Mouse (Mus musculus): ENCODE results near the gene Wdr89. TPM values are rescaled to one million over a fixed set of nuclear protein-coding genes. Genes with fewer than 3 reads are reported as not detected.

Wdr89 gene
- polyA plus RNA-seq, 2 experiments = 8.9 to 11.3 TPM

- Histone ChIP-seq H3K36me3 (ENCODE audit: control insufficient read depth, insufficient read depth, low read length) (no peaks in the 10 kb centered on the region), H3K9ac (ENCODE audit: low read depth, low read length, severe bottlenecking) (no peak overlapping the region), H3K4me3 (replicated peaks; ENCODE audit: low read length) (no peak overlapping the region), H3K4me1 (ENCODE audit: control insufficient read depth, insufficient read depth, low read length) (peaks cover 6% of the 10 kb centered on the region; the same call in 1 of the 2 replicates), H3K9me3 (ENCODE audit: control insufficient read depth, low read length) (no peaks in the 10 kb centered on the region), H3K27me3 (ENCODE audit: control insufficient read depth, insufficient read depth, low read length) (no peaks in the 10 kb centered on the region), H3K4me2 (replicated peaks; ENCODE audit: low read depth, low read length, severe bottlenecking) (no peak overlapping the region), H3K27ac (replicated peaks; ENCODE audit: low read depth, low read length) (no peak overlapping the region)
- no peak for TF ChIP-seq POLR2A (IDR thresholded peaks at IDR 0.05; ENCODE audit: borderline replicate concordance, extremely low read depth, insufficient read depth, insufficient read length)
- ATAC-seq (ENCODE audit: low FRiP score, low read depth) (no peak), DNase-seq (ENCODE audit: low spot score) (no peak)
- WGBS = 54% methylated on average over 12 of the region's 12 CpGs
These were observed 21.1 kb downstream of the Wdr89 start for GRCm38 (mm10) chr12:75648281-75648680.

DNA sequence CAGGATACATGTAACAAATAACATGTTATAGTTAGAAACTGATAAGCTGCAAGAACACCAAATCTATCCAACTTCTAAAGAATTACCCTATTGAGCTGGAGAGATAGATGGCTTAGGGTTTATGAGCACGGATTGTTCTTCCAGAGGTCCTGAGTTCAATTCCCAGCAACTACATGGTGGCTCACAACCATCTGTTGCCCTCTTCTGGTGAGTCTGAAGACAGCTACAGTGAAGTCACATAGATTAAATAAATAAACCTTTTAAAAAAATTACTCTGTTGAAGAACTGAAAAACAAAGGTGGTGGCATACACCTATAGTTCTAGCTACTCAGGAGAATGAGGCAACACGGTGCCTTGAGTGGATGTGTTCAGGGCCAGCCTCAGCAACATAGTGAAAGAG lies 21.7 kb downstream of the Wdr89 start:
- H3K27ac ChIP-seq (replicated peaks; ENCODE audit: low read depth, low read length) = no peak overlapping the region
- H3K4me2 ChIP-seq (replicated peaks; ENCODE audit: low read depth, low read length, severe bottlenecking) = no peak overlapping the region
- peaks cover 6% of the 10 kb centered on the region; the same call in 1 of the 2 replicates for H3K4me1 ChIP-seq (ENCODE audit: control insufficient read depth, insufficient read depth, low read length)
- TF ChIP-seq POLR2A (IDR thresholded peaks at IDR 0.05; ENCODE audit: borderline replicate concordance, extremely low read depth, insufficient read depth, insufficient read length) = no peak
- H3K9me3 ChIP-seq (ENCODE audit: control insufficient read depth, low read length) = no peaks in the 10 kb centered on the region
- 83% methylated on average over 2 of the region's 2 CpGs for WGBS
- H3K9ac ChIP-seq (ENCODE audit: low read depth, low read length, severe bottlenecking) = no peak overlapping the region
- DNase-seq (ENCODE audit: low spot score) (no peak), ATAC-seq (ENCODE audit: low FRiP score, low read depth) (no peak)
- H3K27me3 ChIP-seq (ENCODE audit: control insufficient read depth, insufficient read depth, low read length) = no peaks in the 10 kb centered on the region
- no peak overlapping the region for H3K4me3 ChIP-seq (replicated peaks; ENCODE audit: low read length)
- no peaks in the 10 kb centered on the region for H3K36me3 ChIP-seq (ENCODE audit: control insufficient read depth, insufficient read depth, low read length)

DNA sequence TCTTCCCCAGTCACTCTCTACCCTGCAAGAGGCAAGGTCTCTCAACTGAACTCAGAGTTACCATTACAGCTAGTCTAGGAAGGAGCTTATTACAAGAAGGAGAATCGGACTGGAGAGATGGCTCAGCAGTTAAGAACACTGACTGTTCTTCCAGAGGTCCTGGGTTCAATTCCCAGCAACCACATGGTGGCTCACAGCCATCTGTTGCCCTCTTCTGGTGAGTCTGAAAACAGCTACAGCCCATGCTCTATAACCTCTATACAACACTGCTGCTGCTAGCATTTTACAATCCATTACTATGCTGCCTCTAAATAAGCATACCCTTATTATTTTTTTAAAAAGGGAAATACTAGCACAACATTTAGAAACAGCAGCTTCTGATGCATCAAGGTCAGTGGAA lies 23.6 kb downstream of the Wdr89 start:
- ATAC-seq (ENCODE audit: low FRiP score, low read depth) = no peak
- Histone ChIP-seq H3K36me3 (ENCODE audit: control insufficient read depth, insufficient read depth, low read length) (no peaks in the 10 kb centered on the region), H3K4me3 (replicated peaks; ENCODE audit: low read length) (no peak overlapping the region), H3K9me3 (ENCODE audit: control insufficient read depth, low read length) (no peaks in the 10 kb centered on the region), H3K4me2 (replicated peaks; ENCODE audit: low read depth, low read length, severe bottlenecking) (no peak overlapping the region), H3K4me1 (ENCODE audit: control insufficient read depth, insufficient read depth, low read length) (peaks cover 6% of the 10 kb centered on the region; the same call in 1 of the 2 replicates), H3K27me3 (ENCODE audit: control insufficient read depth, insufficient read depth, low read length) (no peaks in the 10 kb centered on the region), H3K27ac (replicated peaks; ENCODE audit: low read depth, low read length) (no peak overlapping the region), H3K9ac (ENCODE audit: low read depth, low read length, severe bottlenecking) (no peak overlapping the region)
- no peak for DNase-seq (ENCODE audit: low spot score)
- WGBS = 86% methylated on average over 1 of the region's 1 CpGs
- TF ChIP-seq POLR2A (IDR thresholded peaks at IDR 0.05; ENCODE audit: borderline replicate concordance, extremely low read depth, insufficient read depth, insufficient read length) = no peak

GRCm38 (mm10) chr12:75641726-75642125 lies 27.6 kb downstream of the Wdr89 start:
- Histone ChIP-seq H3K9ac (ENCODE audit: low read depth, low read length, severe bottlenecking) (no peak overlapping the region), H3K27me3 (ENCODE audit: control insufficient read depth, insufficient read depth, low read length) (no peaks in the 10 kb centered on the region), H3K4me3 (replicated peaks; ENCODE audit: low read length) (no peak overlapping the region), H3K9me3 (ENCODE audit: control insufficient read depth, low read length) (no peaks in the 10 kb centered on the region), H3K4me1 (ENCODE audit: control insufficient read depth, insufficient read depth, low read length) (peaks cover 6% of the 10 kb centered on the region; the same call in 1 of the 2 replicates), H3K4me2 (replicated peaks; ENCODE audit: low read depth, low read length, severe bottlenecking) (no peak overlapping the region), H3K27ac (replicated peaks; ENCODE audit: low read depth, low read length) (no peak overlapping the region), H3K36me3 (ENCODE audit: control insufficient read depth, insufficient read depth, low read length) (no peaks in the 10 kb centered on the region)
- ATAC-seq (ENCODE audit: low FRiP score, low read depth) (no peak), DNase-seq (ENCODE audit: low spot score) (no peak)
- TF ChIP-seq POLR2A (IDR thresholded peaks at IDR 0.05; ENCODE audit: borderline replicate concordance, extremely low read depth, insufficient read depth, insufficient read length) = no peak
- 96% methylated on average over 1 of the region's 1 CpGs for WGBS

DNA sequence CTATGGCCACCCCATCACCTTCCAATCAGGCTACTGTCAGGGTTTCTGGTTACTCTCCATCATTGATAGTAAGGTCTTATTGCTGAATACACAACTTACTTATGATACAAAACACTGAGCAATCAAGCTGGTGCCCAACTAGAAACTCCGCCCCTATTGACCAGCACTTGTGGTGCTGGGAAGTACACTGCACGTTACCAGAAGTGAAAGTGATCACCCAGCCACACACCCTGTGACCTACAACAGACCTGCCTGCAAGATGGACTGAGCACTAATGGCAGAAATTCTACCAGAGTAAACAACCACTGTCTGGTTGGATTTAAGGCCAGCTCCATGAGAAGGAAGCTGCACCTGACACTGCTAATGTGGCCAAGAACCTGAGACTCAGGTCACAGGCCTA lies 31.0 kb downstream of the Wdr89 start:
- no peak overlapping the region for H3K9ac ChIP-seq (ENCODE audit: low read depth, low read length, severe bottlenecking)
- no peak for TF ChIP-seq POLR2A (IDR thresholded peaks at IDR 0.05; ENCODE audit: borderline replicate concordance, extremely low read depth, insufficient read depth, insufficient read length)
- no peak for ATAC-seq (ENCODE audit: low FRiP score, low read depth)
- no peaks in the 10 kb centered on the region for H3K9me3 ChIP-seq (ENCODE audit: control insufficient read depth, low read length)
- H3K36me3 ChIP-seq (ENCODE audit: control insufficient read depth, insufficient read depth, low read length) = no peaks in the 10 kb centered on the region
- 91% methylated on average over 2 of the region's 2 CpGs for WGBS
- no peak overlapping the region for H3K27ac ChIP-seq (replicated peaks; ENCODE audit: low read depth, low read length)
- no peak overlapping the region for H3K4me2 ChIP-seq (replicated peaks; ENCODE audit: low read depth, low read length, severe bottlenecking)
- H3K27me3 ChIP-seq (ENCODE audit: control insufficient read depth, insufficient read depth, low read length) = no peaks in the 10 kb centered on the region
- H3K4me3 ChIP-seq (replicated peaks; ENCODE audit: low read length) = no peak overlapping the region
- no peaks in the 10 kb centered on the region for H3K4me1 ChIP-seq (ENCODE audit: control insufficient read depth, insufficient read depth, low read length)
- DNase-seq (ENCODE audit: low spot score) = no peak

GRCm38 (mm10) chr12:75637103-75637502 lies 32.2 kb downstream of the Wdr89 start:
- TF ChIP-seq POLR2A (IDR thresholded peaks at IDR 0.05; ENCODE audit: borderline replicate concordance, extremely low read depth, insufficient read depth, insufficient read length) = no peak

More at GRCm38 (mm10) chr12:75637103-75637502, 32.2 kb downstream of the Wdr89 start:
- Histone ChIP-seq H3K4me2 (replicated peaks; ENCODE audit: low read depth, low read length, severe bottlenecking) (no peak overlapping the region), H3K27ac (replicated peaks; ENCODE audit: low read depth, low read length) (no peak overlapping the region), H3K36me3 (ENCODE audit: control insufficient read depth, insufficient read depth, low read length) (peaks cover 6% of the 10 kb centered on the region; the same call in 1 of the 2 replicates), H3K9ac (ENCODE audit: low read depth, low read length, severe bottlenecking) (no peak overlapping the region), H3K27me3 (ENCODE audit: control insufficient read depth, insufficient read depth, low read length) (no peaks in the 10 kb centered on the region), H3K4me3 (replicated peaks; ENCODE audit: low read length) (no peak overlapping the region), H3K4me1 (ENCODE audit: control insufficient read depth, insufficient read depth, low read length) (no peaks in the 10 kb centered on the region), H3K9me3 (ENCODE audit: control insufficient read depth, low read length) (no peaks in the 10 kb centered on the region)
- 84% methylated on average over 3 of the region's 3 CpGs for WGBS
- ATAC-seq (ENCODE audit: low FRiP score, low read depth) (no peak), DNase-seq (ENCODE audit: low spot score) (no peak)

Data from limb, embryonic 14.5 days (tissue).